Mouse (Mus musculus): ENCODE measurements at regions not wholly inside any gene's neighbourhood (a gene's known extent, or its start where the extent isn't known, plus 50 kb on each side); places are given as distances from the start of the nearest gene placed in this dataset.

GRCm38 (mm10) chr15:43926034-43926433 is 3791.9 kb downstream of the 9330182O14Rik start:
- Histone ChIP-seq H3K4me1 (replicated peaks; ENCODE audit: control insufficient read depth in 2 of 2, insufficient read depth in 2 of 2, low read length in 1 of 2) (no peaks in the 10 kb centered on the region), H3K4me2 (ENCODE audit: low read depth) (no peak overlapping the region), H3K9ac (replicated peaks) (no peak overlapping the region), H3K9me3 (ENCODE audit: control insufficient read depth, low read length) (no peaks in the 10 kb centered on the region), H3K36me3 (replicated peaks; ENCODE audit: control insufficient read depth, insufficient read depth, low read depth) (no peaks in the 10 kb centered on the region), H3K27ac (no peak overlapping the region), H3K27me3 (ENCODE audit: control insufficient read depth, insufficient read depth, low read length) (no peaks in the 10 kb centered on the region), H3K4me3 (ENCODE audit: insufficient read depth in 1 of 2, low read depth in 2 of 2, low read length in 2 of 2) (no peak overlapping the region)
- ATAC-seq (ENCODE audit: insufficient read depth) (no peak), DNase-seq (ENCODE audit: low read depth in 3 of 3, low spot score in 3 of 3) (no peak)
- WGBS (ENCODE audit: insufficient replicate concordance), result 57% methylated on average over 1 of the region's 1 CpGs
- TF ChIP-seq CTCF (IDR thresholded peaks at IDR 0.05; ENCODE audit: low read depth) (no peak), EP300 (IDR thresholded peaks at IDR 0.05; ENCODE audit: low read depth) (no peak)

GRCm38 (mm10) chr15:43933608-43934007 is 3799.4 kb downstream of the 9330182O14Rik start:
- Histone ChIP-seq H3K4me1 (replicated peaks; ENCODE audit: control insufficient read depth in 2 of 2, insufficient read depth in 2 of 2, low read length in 1 of 2) (no peaks in the 10 kb centered on the region), H3K27me3 (ENCODE audit: control insufficient read depth, insufficient read depth, low read length) (no peaks in the 10 kb centered on the region), H3K36me3 (replicated peaks; ENCODE audit: control insufficient read depth, insufficient read depth, low read depth) (no peaks in the 10 kb centered on the region), H3K4me2 (ENCODE audit: low read depth) (no peak overlapping the region), H3K9me3 (ENCODE audit: control insufficient read depth, low read length) (no peaks in the 10 kb centered on the region), H3K4me3 (ENCODE audit: insufficient read depth in 1 of 2, low read depth in 2 of 2, low read length in 2 of 2) (no peak overlapping the region), H3K9ac (replicated peaks) (no peak overlapping the region), H3K27ac (no peak overlapping the region)
- TF ChIP-seq EP300 (IDR thresholded peaks at IDR 0.05; ENCODE audit: low read depth) (no peak), CTCF (IDR thresholded peaks at IDR 0.05; ENCODE audit: low read depth) (no peak)
- ATAC-seq (ENCODE audit: insufficient read depth), result no peak
- WGBS (ENCODE audit: insufficient replicate concordance), result 52% methylated on average over 1 of the region's 1 CpGs
- DNase-seq (ENCODE audit: low read depth in 3 of 3, low spot score in 3 of 3), result no peak

- Histone ChIP-seq H3K4me3 (ENCODE audit: insufficient read depth in 1 of 2, low read depth in 2 of 2, low read length in 2 of 2) (no peak overlapping the region), H3K27ac (no peak overlapping the region), H3K27me3 (ENCODE audit: control insufficient read depth, insufficient read depth, low read length) (no peaks in the 10 kb centered on the region), H3K4me1 (replicated peaks; ENCODE audit: control insufficient read depth in 2 of 2, insufficient read depth in 2 of 2, low read length in 1 of 2) (no peaks in the 10 kb centered on the region), H3K9ac (replicated peaks) (no peak overlapping the region), H3K4me2 (ENCODE audit: low read depth) (no peak overlapping the region), H3K9me3 (ENCODE audit: control insufficient read depth, low read length) (no peaks in the 10 kb centered on the region), H3K36me3 (replicated peaks; ENCODE audit: control insufficient read depth, insufficient read depth, low read depth) (no peaks in the 10 kb centered on the region)
- ATAC-seq (ENCODE audit: insufficient read depth) (no peak), DNase-seq (ENCODE audit: low read depth in 3 of 3, low spot score in 3 of 3) (no peak)
- no peak for TF ChIP-seq CTCF (IDR thresholded peaks at IDR 0.05; ENCODE audit: low read depth)
- TF ChIP-seq EP300 (IDR thresholded peaks at IDR 0.05; ENCODE audit: low read depth), result no peak
- 54% methylated on average over 2 of the region's 2 CpGs for WGBS (ENCODE audit: insufficient replicate concordance)
Observed at GRCm38 (mm10) chr15:43940424-43940823, 3806.3 kb downstream of the 9330182O14Rik start.

- WGBS (ENCODE audit: insufficient replicate concordance), result 54% methylated on average over 4 of the region's 4 CpGs
- H3K9me3 ChIP-seq (ENCODE audit: control insufficient read depth, low read length), result no peaks in the 10 kb centered on the region
- H3K9ac ChIP-seq (replicated peaks), result no peak overlapping the region
Observed at GRCm38 (mm10) chr15:43940905-43941304, 3806.7 kb downstream of the 9330182O14Rik start.

GRCm38 (mm10) chr15:43942002-43942660 is 3808.0 kb downstream of the 9330182O14Rik start:
- Histone ChIP-seq H3K4me3 (ENCODE audit: insufficient read depth in 1 of 2, low read depth in 2 of 2, low read length in 2 of 2) (no peak overlapping the region), H3K4me1 (replicated peaks; ENCODE audit: control insufficient read depth in 2 of 2, insufficient read depth in 2 of 2, low read length in 1 of 2) (no peaks in the 10 kb centered on the region), H3K9me3 (ENCODE audit: control insufficient read depth, low read length) (no peaks in the 10 kb centered on the region), H3K36me3 (replicated peaks; ENCODE audit: control insufficient read depth, insufficient read depth, low read depth) (no peaks in the 10 kb centered on the region), H3K27me3 (ENCODE audit: control insufficient read depth, insufficient read depth, low read length) (no peaks in the 10 kb centered on the region), H3K9ac (replicated peaks) (no peak overlapping the region), H3K27ac (no peak overlapping the region), H3K4me2 (ENCODE audit: low read depth) (no peak overlapping the region)
- no peak for TF ChIP-seq EP300 (IDR thresholded peaks at IDR 0.05; ENCODE audit: low read depth)
- no peak for TF ChIP-seq CTCF (IDR thresholded peaks at IDR 0.05; ENCODE audit: low read depth)
- 54% methylated on average over 2 of the region's 2 CpGs for WGBS (ENCODE audit: insufficient replicate concordance)
- no peak for DNase-seq (ENCODE audit: low read depth in 3 of 3, low spot score in 3 of 3)
- no peak for ATAC-seq (ENCODE audit: insufficient read depth)

More at GRCm38 (mm10) chr15:43940905-43941304, 3806.7 kb downstream of the 9330182O14Rik start:
- Histone ChIP-seq H3K4me3 (ENCODE audit: insufficient read depth in 1 of 2, low read depth in 2 of 2, low read length in 2 of 2) (no peak overlapping the region), H3K4me2 (ENCODE audit: low read depth) (no peak overlapping the region), H3K27ac (no peak overlapping the region), H3K4me1 (replicated peaks; ENCODE audit: control insufficient read depth in 2 of 2, insufficient read depth in 2 of 2, low read length in 1 of 2) (no peaks in the 10 kb centered on the region), H3K36me3 (replicated peaks; ENCODE audit: control insufficient read depth, insufficient read depth, low read depth) (no peaks in the 10 kb centered on the region), H3K27me3 (ENCODE audit: control insufficient read depth, insufficient read depth, low read length) (no peaks in the 10 kb centered on the region)
- ATAC-seq (ENCODE audit: insufficient read depth) (no peak), DNase-seq (ENCODE audit: low read depth in 3 of 3, low spot score in 3 of 3) (no peak)
- TF ChIP-seq EP300 (IDR thresholded peaks at IDR 0.05; ENCODE audit: low read depth) (no peak), CTCF (IDR thresholded peaks at IDR 0.05; ENCODE audit: low read depth) (no peak)

Measured in liver, embryonic 14.5 days (tissue).